Mouse (Mus musculus) large intestine, adult 2 months (tissue): ENCODE results near the gene Adcy1. TPM values are rescaled to one million over a fixed set of nuclear protein-coding genes. Genes with fewer than 3 reads are reported as not detected.
"Not testable (repeated sequence)": the region's sequence is repeated elsewhere in the genome, so short reads cannot be mapped to it uniquely, and the experiment has no call there.

Experiments
- DNase-seq: peaks from one replicate; pipeline ENCODE4 v3.0.0-alpha.2; 2012; ENCODE audit warnings: low read depth, low spot score
- WGBS: fragments of 180-500 bp; shearing (Covaris S2); methylation state at CpG from one replicate; pipeline ENCODE4 v1.1.7; 2018; 5-methylcytosine and 5-hydroxymethylcytosine counted together
- polyA plus RNA-seq: library from polyadenylated mRNA; depleted of rRNA; stranded (reverse); fragments of >200 nt; gene quantifications from 2 replicates; pipeline ENCODE4 v1.2.3, GENCODE M21; 2012; rRNA removed

The Adcy1 gene
- polyA plus RNA-seq, 1 experiment = 0.31 TPM

DNA sequence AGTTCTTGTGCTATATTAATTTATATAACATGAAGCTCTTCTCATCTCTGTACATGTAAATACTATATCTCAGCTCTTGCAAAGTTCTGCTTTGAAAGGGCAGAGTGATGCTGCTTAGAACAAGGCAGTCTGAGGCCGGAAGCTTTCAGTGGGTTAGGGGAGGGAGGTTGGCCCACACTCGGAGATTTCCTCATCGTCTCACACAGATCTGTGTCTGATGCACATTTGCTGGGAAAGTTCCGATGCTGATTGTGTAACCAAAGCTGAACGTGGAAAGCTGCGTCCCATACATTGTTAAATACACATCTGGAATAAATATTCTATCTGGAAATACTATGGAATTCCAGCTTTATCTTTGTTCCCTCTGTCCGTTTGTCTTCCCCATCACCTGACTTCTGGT lies 138.9 kb downstream of the Adcy1 start:
- no peak for DNase-seq
- 66% methylated on average over 7 of the region's 7 CpGs for WGBS

DNA sequence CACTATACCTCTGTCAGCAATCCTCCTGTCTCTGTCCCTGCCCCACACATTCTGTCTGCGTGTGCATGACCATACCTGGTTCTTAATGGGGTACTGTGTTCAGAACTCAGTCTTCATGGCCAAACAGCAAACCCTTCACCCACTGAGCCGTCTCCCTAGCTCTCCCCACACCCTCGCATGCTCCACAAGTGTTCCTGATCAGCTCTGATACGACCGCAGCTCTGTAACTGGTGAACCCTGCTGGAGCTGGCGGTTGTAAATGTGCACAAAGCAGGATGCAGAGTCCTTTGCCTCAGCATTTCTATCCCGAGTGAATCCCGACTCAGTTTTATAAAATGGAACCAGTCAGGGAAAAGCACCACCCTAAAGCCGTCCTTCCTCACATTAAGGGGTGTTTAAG lies 140.6 kb downstream of the Adcy1 start:
- 79% methylated on average over 9 of the region's 9 CpGs for WGBS
- DNase-seq = no peak

DNA sequence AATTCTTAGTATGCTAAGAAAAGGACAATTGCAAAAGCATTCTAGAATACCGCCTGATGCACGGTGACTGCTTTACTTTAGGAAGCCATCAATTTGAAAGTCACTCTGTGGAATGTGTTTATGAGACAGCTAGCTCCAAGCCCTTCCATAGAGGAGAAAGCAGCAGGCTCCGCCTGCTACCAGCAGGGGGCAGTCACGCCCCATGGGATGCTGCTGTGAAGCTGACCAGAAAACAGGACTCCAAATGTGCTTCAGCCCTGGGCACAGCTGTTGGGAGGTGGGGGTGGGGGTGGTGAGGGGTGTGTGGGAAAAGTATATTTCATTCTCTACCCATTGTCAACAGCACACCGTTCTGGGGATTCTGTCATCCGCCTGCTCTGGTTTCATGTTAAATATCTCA lies 147.1 kb downstream of the Adcy1 start:
- WGBS = 17% methylated on average over 6 of the region's 6 CpGs
- DNase-seq = no peak

DNA sequence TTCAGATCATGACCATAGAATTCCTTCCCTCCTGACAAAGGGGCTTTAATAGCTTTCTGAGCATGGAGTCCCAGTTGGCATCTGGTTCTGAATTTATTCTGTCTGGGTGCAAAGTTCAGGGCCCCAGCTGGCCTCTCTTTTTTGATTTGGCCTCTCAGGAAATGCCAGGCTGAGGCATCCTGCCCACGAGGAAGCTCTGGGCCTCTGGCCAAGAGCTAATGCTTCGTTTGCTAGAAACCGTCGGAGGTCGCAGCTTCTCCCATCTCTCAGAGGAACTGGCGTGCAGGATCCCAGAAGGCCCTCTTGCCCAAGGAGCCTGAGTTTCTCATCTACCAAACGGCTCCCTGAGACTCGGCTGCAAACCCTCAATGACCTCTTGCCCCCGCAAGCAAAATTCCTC lies 147.9 kb downstream of the Adcy1 start:
- DNase-seq = no peak
- 15% methylated on average over 9 of the region's 9 CpGs for WGBS

DNA sequence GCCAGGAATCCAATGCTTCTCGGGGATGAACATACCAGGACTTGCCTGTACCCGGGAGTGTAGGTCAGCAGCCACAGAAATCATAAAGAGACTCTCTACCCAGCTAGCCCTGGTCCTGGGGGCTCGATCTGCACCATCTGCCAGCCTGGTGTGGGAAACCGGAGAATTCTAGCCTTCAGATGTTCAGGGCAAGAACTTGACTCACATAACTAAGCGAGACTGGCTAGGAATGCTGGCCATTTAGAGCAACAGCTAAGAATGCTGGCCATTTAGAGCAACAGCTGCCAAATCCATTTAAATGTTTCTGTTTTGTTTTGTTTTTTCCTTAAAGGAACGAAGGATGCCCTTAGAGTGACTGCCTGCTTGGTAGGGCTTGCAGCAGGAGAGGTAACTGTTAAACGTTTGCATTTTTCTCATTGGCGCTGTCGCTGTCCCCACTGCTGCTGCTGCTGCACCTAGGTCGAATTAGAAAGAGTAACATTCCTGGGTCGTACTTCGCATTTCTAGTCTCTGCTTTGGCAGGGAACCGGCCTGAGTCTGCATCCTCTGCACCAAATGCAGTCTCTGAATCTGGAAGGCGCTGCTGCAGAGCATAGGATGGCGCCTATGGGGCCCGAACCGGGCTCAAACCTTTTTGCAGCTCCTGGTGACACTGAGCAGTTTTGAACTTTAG lies 149.0 kb downstream of the Adcy1 start:
- 22% methylated on average over 17 of the region's 17 CpGs for WGBS
- DNase-seq = no peak

DNA sequence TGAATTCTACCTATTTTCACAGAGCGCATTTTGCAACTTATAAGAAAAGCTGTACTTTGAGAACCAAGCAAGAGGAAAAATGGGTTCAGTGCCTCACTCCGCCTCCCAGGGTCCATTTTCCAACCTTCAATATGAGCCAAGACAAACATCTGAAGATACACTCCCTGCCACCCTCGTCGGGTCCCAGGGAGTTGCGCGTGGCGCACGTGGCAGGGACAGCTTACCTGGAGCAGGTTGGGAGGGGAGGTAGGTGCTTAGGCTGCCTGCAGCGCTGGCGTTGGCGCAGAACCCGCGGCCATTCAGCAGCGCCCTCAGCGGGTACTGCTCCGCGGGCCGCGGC lies 149.8 kb downstream of the Adcy1 start:
- no peak for DNase-seq
- 3% methylated on average over 19 of the region's 19 CpGs for WGBS

DNA sequence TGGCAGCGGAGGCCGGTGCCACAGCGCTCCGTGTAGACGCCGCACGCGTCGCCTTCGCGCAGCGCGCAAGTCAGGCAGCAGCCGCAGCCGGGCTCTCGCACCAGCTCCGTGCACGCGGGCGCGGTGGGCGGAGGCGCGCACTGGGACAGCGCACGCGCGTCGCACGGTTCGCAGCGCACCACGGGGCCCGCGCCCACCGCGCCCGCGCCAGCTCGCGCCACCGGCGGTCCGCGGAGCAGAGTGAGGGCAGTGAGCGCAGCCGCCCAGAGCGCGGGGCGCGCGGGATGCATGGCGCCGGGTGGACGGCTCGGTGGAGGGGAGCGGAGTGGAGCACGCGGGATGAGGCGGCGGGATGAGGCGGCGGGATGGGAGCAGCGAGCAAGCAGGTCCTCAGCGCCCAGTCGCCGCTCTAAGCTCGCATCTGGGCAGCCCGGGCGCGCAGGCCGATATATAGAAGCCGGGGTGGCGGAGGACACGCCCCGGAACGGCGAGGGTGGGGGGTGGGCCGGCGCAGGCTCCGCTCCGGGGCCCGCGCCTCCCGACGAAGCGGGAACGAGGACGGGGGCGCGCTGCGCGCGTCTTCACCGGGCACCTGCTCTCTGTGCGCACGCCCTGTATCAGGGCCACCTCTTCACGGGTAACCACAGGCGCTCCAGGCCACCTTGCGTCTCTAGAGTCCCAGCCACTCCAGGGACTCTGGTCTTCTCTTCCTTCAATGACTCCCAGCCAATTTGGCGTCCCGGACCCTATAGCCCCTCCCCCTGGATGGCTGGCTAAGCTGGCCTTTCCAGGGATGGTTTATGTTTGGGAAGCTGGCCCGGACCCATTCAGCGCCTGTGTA lies 150.4 kb downstream of the Adcy1 start, which contains the start of gene Igfbp3:
TSS of gene Igfbp3 (minus strand) at position 423 of the 841 bp plus-strand sequence.
- DNase-seq = no peak
- 2% methylated on average over 104 of the region's 104 CpGs for WGBS

DNA sequence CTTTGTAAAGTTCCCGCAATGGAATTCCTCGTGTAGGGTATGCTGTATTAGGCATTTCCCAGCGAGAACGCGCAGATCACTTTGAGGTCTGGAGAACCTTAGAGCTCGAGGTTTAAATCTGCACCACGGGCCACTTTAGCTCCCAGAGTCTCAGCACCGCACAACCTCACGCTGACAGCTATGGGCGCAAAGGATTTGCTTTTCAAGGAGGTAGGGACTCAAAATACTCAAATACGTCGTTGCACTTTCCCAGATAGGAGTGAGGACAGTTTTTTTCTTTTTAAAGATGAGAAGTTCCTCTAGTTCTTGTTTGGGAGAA lies 151.0 kb downstream of the Adcy1 start:
- DNase-seq = no peak
- WGBS = under 1% methylated on average over 12 of the region's 12 CpGs

DNA sequence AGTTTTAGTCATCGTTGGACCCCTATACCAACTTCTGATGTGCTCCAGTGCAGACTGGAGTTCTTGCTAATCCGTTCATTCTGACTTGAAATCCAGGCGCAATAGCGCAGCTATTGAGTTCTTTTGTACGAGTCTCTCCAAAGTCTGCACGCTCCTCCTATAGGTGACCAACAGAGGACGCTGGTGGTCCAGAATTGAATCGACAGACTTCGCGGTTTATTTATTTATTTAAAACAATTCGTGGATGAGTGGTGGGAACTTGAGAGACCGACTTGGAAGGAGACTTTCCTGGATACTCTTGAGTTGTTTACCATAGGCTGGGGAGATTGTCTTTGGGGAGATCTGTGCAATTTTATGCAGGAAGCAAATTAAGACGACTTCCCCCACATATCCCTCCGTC lies 151.5 kb downstream of the Adcy1 start:
- DNase-seq = no peak
- WGBS = 7% methylated on average over 14 of the region's 14 CpGs

DNA sequence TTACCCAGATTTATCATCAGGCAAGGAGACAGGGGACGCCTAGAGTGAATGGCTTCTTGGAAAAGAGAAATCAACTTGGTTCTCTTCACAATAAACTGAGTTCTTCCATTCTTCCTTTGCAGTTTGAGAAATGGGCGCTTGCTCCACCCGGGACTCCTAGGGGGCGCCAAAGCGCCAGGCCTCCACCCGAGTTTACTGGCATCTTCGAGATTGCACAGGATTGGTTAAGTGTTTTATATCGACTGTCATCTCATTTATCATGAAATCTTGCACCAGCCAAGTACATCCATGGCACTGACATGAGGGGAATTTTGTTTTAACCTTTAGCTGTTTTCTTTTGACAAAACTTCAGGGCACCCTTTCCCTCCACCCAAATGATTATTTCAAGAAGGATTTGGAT lies 152.4 kb downstream of the Adcy1 start:
- WGBS = 8% methylated on average over 8 of the region's 8 CpGs
- DNase-seq = no peak

DNA sequence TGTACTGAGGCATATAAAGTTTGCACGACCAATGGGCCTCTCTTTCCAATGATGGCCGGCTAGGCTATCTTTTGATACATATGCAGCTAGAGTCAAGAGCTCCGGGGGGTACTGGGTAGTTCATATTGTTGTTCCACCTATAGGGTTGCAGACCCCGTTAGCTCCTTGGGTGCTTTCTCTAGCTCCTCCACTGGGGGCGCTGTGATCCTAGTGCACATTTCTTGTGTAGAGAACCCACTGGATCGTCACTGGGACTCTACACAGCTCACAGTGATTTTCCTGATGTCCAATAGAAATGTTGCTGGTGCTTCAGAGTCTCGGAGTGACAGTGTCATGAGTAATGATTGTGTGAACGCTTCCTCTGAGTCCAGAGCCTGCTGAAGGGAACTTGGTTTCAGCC lies 158.5 kb downstream of the Adcy1 start:
- DNase-seq = not testable (repeated sequence)
- WGBS = 78% methylated on average over 8 of the region's 8 CpGs

DNA sequence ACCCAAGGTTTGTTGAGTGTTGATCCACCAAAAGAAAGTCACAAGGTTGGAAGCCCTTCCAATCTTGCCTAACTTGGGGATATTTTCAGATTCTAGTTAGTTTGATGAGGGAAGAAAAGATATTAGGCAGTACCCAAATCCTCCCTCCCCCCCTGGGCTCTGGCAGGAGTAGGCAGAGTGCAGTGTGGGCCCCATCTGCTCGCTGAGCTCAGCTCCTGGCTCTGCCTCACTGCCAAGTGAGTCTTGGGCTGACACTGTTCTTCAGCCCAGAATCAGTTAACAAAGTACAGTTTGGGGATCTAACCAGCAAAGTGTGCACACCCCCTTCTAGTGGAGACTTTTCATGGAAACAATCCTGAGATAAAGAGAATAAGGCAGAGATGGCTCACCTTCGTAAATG lies 162.9 kb downstream of the Adcy1 start:
- WGBS = 63% methylated on average over 2 of the region's 2 CpGs
- no peak for DNase-seq

DNA sequence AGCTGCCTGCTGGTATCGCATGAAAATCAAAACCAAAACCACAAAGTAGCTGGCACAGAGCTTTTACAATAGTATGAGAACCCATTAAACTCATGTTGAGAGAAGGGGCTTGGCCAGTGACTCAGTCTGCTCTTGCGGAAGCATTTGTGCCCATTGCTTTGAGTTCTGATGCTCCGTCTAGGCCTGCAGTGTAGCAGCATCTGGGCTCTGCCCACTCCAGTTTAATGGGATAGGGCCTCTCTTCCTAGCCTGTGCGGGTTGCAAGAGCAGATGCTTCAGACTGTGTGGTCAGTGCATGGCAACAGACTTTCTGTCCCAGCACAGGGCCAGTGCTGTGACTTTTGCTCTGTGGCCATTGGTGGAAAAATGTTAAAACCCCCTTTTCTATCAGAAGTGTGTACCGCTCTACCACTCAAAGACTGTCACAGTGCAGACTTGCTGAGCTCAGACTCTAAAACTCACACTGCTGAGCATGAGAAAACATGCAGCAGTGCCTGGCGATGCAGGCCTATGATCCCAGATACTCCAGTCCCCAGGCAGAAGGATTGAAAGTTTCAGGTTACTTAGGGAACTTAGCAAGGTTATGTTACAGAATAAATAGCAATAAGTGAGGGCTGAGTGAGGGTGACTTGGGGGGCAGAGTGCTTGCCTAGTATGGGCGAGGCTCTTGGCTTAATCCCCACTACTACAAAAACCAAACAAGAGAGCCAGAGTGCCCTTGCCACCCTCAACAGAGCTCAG lies 163.7 kb downstream of the Adcy1 start:
- WGBS = 78% methylated on average over 7 of the region's 7 CpGs

DNA sequence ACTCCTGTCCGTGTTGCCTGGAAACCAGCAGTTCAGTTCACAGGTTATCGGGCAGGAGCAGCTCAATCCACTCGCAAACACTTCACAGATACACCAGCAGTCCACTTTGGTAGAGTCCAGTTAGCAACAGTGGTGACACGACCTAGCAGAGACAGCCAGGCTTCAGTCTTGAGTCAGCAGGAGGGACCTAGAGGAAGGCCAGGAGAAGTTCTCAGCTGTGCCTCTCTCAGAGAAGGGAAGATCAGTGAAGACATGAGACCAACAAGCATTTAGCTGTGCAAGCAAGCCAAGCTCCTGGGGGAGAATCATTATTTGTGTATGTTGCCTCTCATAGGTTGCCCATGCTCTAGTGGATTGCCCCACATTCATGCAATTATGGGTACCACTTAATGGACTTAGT lies 164.8 kb downstream of the Adcy1 start:
- WGBS = 83% methylated on average over 4 of the region's 4 CpGs
- no peak for DNase-seq

More for the DNA sequence above, 163.7 kb downstream of the Adcy1 start:
- DNase-seq = no peak

Other genes with a start within 250 kb of the Adcy1 start
- gene Gm11983, start 225.8 kb upstream of the Adcy1 start, polyA plus RNA-seq = not detected in 2 replicates
- gene Gm11985, start 125.1 kb downstream of the Adcy1 start, polyA plus RNA-seq = not detected in 2 replicates
- gene Igfbp1, start 134.3 kb downstream of the Adcy1 start, polyA plus RNA-seq = 0.06 TPM in 1 of 2 replicates, not detected in the other
- gene Igfbp3, start 150.4 kb downstream of the Adcy1 start, polyA plus RNA-seq = 21.0 and 31.8 TPM in 2 replicates